Mouse (Mus musculus) CH12.LX (cell line): Measurements from ENCODE around the gene Dgkg.

Source experiments
- CTCF ChIP-seq, 2 experiments: IDR thresholded peaks in 1 of 2; conservative IDR thresholded peaks in 1 of 2; 2 replicates each; pipeline ENCODE4 v1.5.1; 2011 to 2012; ENCODE audit warnings: low read depth in 2 of 2, low read length in 2 of 2, improper control_type of control experiment in 1 of 2, inconsistent platforms in 1 of 2, mild to moderate bottlenecking in 1 of 2, moderate library complexity in 1 of 2
- EP300 ChIP-seq: IDR thresholded peaks from 2 replicates; pipeline ENCODE4 v1.6.1; 2011; ENCODE audit warnings: low read length, improper control_type of control experiment
- RCOR1 ChIP-seq: conservative IDR thresholded peaks from 2 replicates; pipeline ENCODE4 v1.6.1; 2012; ENCODE audit warnings: low read depth, mild to moderate bottlenecking, inconsistent platforms, low read length, improper control_type of control experiment
- USF2 ChIP-seq: conservative IDR thresholded peaks from 2 replicates; pipeline ENCODE4 v1.6.1; 2011; ENCODE audit warnings: low read depth, low read length, improper control_type of control experiment

GRCm38 (mm10) chr16:22495259-22495658 lies 161.8 kb downstream of the Dgkg start:
- TF ChIP-seq CTCF (conservative IDR thresholded peaks at IDR 0.05 in 1 of 2, IDR thresholded peaks at IDR 0.05 in 1 of 2; ENCODE audit: low read depth in 2 of 2, low read length in 2 of 2) = no peak
- no peak for TF ChIP-seq EP300
- no peak for TF ChIP-seq USF2
- TF ChIP-seq RCOR1 = no peak
